Mouse (Mus musculus) intestine, embryonic 16.5 days (tissue): Measurements from ENCODE around the gene Prdx5. TPM values are rescaled to one million over a fixed set of nuclear protein-coding genes. Genes with fewer than 3 reads are reported as not detected.

Experiments used
- ATAC-seq: fragments of 200-750 bp; cut with Nextera tagmentation; 2 replicates; pipeline ENCODE4 v1.8.0; 2017; ENCODE audit warnings: moderate TSS enrichment, moderate library complexity
- H3K27ac ChIP-seq: fragments of 300-500 bp; sonication (generic); 2 replicates; pipeline ENCODE4 v1.5.1; 2014; ENCODE audit warnings: mild to moderate bottlenecking, low read length
- H3K27me3 ChIP-seq: fragments of 300-500 bp; sonication (generic); replicated peaks from 2 replicates; pipeline ENCODE4 v1.6.1; 2014; ENCODE audit warnings: low read length, control low read depth, mixed read lengths; ENCODE audit not compliant: control insufficient read depth, insufficient read depth
- H3K36me3 ChIP-seq: fragments of 300-500 bp; sonication (generic); 2 replicates; pipeline ENCODE4 v1.6.1; 2014; ENCODE audit warnings: low read length, control low read depth; ENCODE audit not compliant: control insufficient read depth, insufficient read depth
- H3K4me1 ChIP-seq: fragments of 300-500 bp; sonication (generic); 2 replicates; pipeline ENCODE4 v1.6.1; 2014; ENCODE audit warnings: low read length, control low read depth, mixed read lengths; ENCODE audit not compliant: control insufficient read depth, insufficient read depth
- H3K4me2 ChIP-seq: fragments of 300-500 bp; sonication (generic); 2 replicates; pipeline ENCODE4 v1.6.1; 2014; ENCODE audit warnings: low read depth, low read length, control low read depth
- H3K4me3 ChIP-seq: fragments of 300-500 bp; sonication (generic); 2 replicates; pipeline ENCODE4 v1.5.1; 2014; ENCODE audit warnings: mild to moderate bottlenecking, low read length
- H3K9ac ChIP-seq: fragments of 300-500 bp; sonication (generic); 2 replicates; pipeline ENCODE4 v1.6.1; 2014; ENCODE audit warnings: low read depth, low read length
- H3K9me3 ChIP-seq: fragments of 300-500 bp; sonication (generic); 2 replicates; pipeline ENCODE4 v1.6.1; 2016; ENCODE audit warnings: low read length, control low read depth; ENCODE audit not compliant: control insufficient read depth
- WGBS: fragments of 180-500 bp; shearing (Covaris S2); extraction: QIAGEN DNeasy Blood & Tissue Kit; methylation state at CpG from one replicate; pipeline ENCODE4 v1.1.7; 2014; 5-methylcytosine and 5-hydroxymethylcytosine counted together
- polyA plus RNA-seq: library from polyadenylated mRNA; unstranded; fragments of >200 nt; fragmentation: Nextera tagmentation; extraction: Ambion mirVana; gene quantifications from 2 replicates; pipeline ENCODE4 v1.2.1, GENCODE M21; 2015

Gene Prdx5
- polyA plus RNA-seq, 1 experiment from 2014 or later, result 234 TPM

GRCm38 (mm10) chr19:6874257-6874656, 35.6 kb downstream of the Prdx5 start:
- no peaks in the 10 kb centered on the region for H3K4me1 ChIP-seq
- no peak overlapping the region for H3K27ac ChIP-seq
- H3K4me3 ChIP-seq, result no peak overlapping the region
- H3K4me2 ChIP-seq, result no peak overlapping the region
- no peaks in the 10 kb centered on the region for H3K36me3 ChIP-seq
- H3K9ac ChIP-seq, result no peak overlapping the region
- no peaks in the 10 kb centered on the region for H3K9me3 ChIP-seq
- WGBS, result 62% methylated on average over 1 of the region's 1 CpGs
- no peak for ATAC-seq
- H3K27me3 ChIP-seq, result no peaks in the 10 kb centered on the region

- no peaks in the 10 kb centered on the region for H3K36me3 ChIP-seq
- H3K9me3 ChIP-seq, result no peaks in the 10 kb centered on the region
- H3K4me3 ChIP-seq, result no peak overlapping the region
- H3K27ac ChIP-seq, result no peak overlapping the region
- ATAC-seq, result no peak
- no peak overlapping the region for H3K9ac ChIP-seq
- H3K4me2 ChIP-seq, result no peak overlapping the region
- H3K4me1 ChIP-seq, result no peaks in the 10 kb centered on the region
- WGBS, result 69% methylated on average over 3 of the region's 3 CpGs
- no peaks in the 10 kb centered on the region for H3K27me3 ChIP-seq
Measured at GRCm38 (mm10) chr19:6872701-6873100, 37.2 kb downstream of the Prdx5 start.

GRCm38 (mm10) chr19:6871574-6872271, 38.2 kb downstream of the Prdx5 start:
- H3K4me2 ChIP-seq, result no peak overlapping the region
- H3K27ac ChIP-seq, result no peak overlapping the region
- no peak overlapping the region for H3K9ac ChIP-seq
- no peaks in the 10 kb centered on the region for H3K27me3 ChIP-seq
- no peaks in the 10 kb centered on the region for H3K4me1 ChIP-seq
- no peaks in the 10 kb centered on the region for H3K36me3 ChIP-seq
- H3K4me3 ChIP-seq, result no peak overlapping the region
- WGBS, result 62% methylated on average over 5 of the region's 5 CpGs
- ATAC-seq, result peak; percentile 33; the same call in 1 of the 2 replicates
- H3K9me3 ChIP-seq, result no peaks in the 10 kb centered on the region

GRCm38 (mm10) chr19:6869355-6869754, 40.6 kb downstream of the Prdx5 start:
- peak; percentile 84 for ATAC-seq
- Histone ChIP-seq H3K4me2 (peak overlapping the region; percentile 48), H3K27me3 (no peaks in the 10 kb centered on the region), H3K27ac (no peak overlapping the region), H3K9me3 (no peaks in the 10 kb centered on the region), H3K4me1 (no peaks in the 10 kb centered on the region), H3K36me3 (no peaks in the 10 kb centered on the region), H3K9ac (0 out of 2 replicates have a peak overlapping the region, but pooled peaks have one; percentile 1), H3K4me3 (peak overlapping the region; percentile 33)
- under 1% methylated on average over 5 of the region's 5 CpGs for WGBS

- H3K9ac ChIP-seq, result no peak overlapping the region
- H3K36me3 ChIP-seq, result no peaks in the 10 kb centered on the region
- no peak for ATAC-seq
- no peaks in the 10 kb centered on the region for H3K9me3 ChIP-seq
- no peak overlapping the region for H3K4me2 ChIP-seq
- H3K27me3 ChIP-seq, result no peaks in the 10 kb centered on the region
- no peak overlapping the region for H3K27ac ChIP-seq
- no peak overlapping the region for H3K4me3 ChIP-seq
- H3K4me1 ChIP-seq, result 0 out of 2 replicates have a peak, but pooled peaks cover 2% of the 10 kb centered on the region
- 90% methylated on average over 4 of the region's 4 CpGs for WGBS
Measured at GRCm38 (mm10) chr19:6861451-6861850, 48.5 kb downstream of the Prdx5 start.

GRCm38 (mm10) chr19:6860706-6861105, 49.2 kb downstream of the Prdx5 start:
- Histone ChIP-seq H3K4me2 (no peak overlapping the region), H3K27ac (no peak overlapping the region), H3K27me3 (no peaks in the 10 kb centered on the region), H3K36me3 (no peaks in the 10 kb centered on the region), H3K4me3 (no peak overlapping the region), H3K4me1 (peaks cover 3% of the 10 kb centered on the region), H3K9me3 (no peaks in the 10 kb centered on the region), H3K9ac (no peak overlapping the region)
- peak; percentile 86 for ATAC-seq
- WGBS, result 64% methylated on average over 6 of the region's 6 CpGs

- H3K4me2 ChIP-seq, result no peak overlapping the region
- no peaks in the 10 kb centered on the region for H3K9me3 ChIP-seq
- no peak for ATAC-seq
- no peaks in the 10 kb centered on the region for H3K36me3 ChIP-seq
- H3K27me3 ChIP-seq, result no peaks in the 10 kb centered on the region
- H3K4me3 ChIP-seq, result no peak overlapping the region
- H3K27ac ChIP-seq, result no peak overlapping the region
- H3K4me1 ChIP-seq, result peaks cover 8% of the 10 kb centered on the region
- no peak overlapping the region for H3K9ac ChIP-seq
- WGBS, result 84% methylated on average over 3 of the region's 3 CpGs
Measured at GRCm38 (mm10) chr19:6859971-6860370, 49.9 kb downstream of the Prdx5 start.

GRCm38 (mm10) chr19:6859032-6859651, 50.8 kb downstream of the Prdx5 start:
- 79% methylated on average over 2 of the region's 2 CpGs for WGBS
- Histone ChIP-seq H3K9me3 (no peaks in the 10 kb centered on the region), H3K4me3 (no peak overlapping the region), H3K27ac (no peak overlapping the region), H3K4me1 (peaks cover 8% of the 10 kb centered on the region), H3K36me3 (no peaks in the 10 kb centered on the region), H3K4me2 (no peak overlapping the region), H3K9ac (no peak overlapping the region), H3K27me3 (no peaks in the 10 kb centered on the region)
- ATAC-seq, result no peak

- no peak within 1 kb of the TSS for H3K4me3 ChIP-seq
- peaks cover 8% of the 10 kb centered on the region for H3K4me1 ChIP-seq
- H3K9me3 ChIP-seq, result no peaks in the 10 kb centered on the region
- H3K36me3 ChIP-seq, result no peaks in the 10 kb centered on the region
- ATAC-seq, result no peak
- H3K27ac ChIP-seq, result no peak within 1 kb of the TSS
- 61% methylated on average over 7 of the region's 7 CpGs for WGBS
- H3K9ac ChIP-seq, result no peak within 1 kb of the TSS
- no peaks in the 10 kb centered on the region for H3K27me3 ChIP-seq
- no peak within 1 kb of the TSS for H3K4me2 ChIP-seq
Measured at GRCm38 (mm10) chr19:6858031-6858430, 51.9 kb downstream of the Prdx5 start, which contains the start of gene Ccdc88b. Gene Ccdc88b, minus strand, starts transcription at chr19:6858211.
